Mouse (Mus musculus) lung, postnatal 25 days (tissue): Measurements from ENCODE around the gene Prorsd1.
"Not testable (repeated sequence)": the region's sequence is repeated elsewhere in the genome, so short reads cannot be mapped to it uniquely, and the experiment has no call there.

Source experiments
- DNase-seq: peaks from one replicate; pipeline ENCODE4 v3.0.0; 2022; ENCODE audit warnings: low spot score

Prorsd1 gene

DNA sequence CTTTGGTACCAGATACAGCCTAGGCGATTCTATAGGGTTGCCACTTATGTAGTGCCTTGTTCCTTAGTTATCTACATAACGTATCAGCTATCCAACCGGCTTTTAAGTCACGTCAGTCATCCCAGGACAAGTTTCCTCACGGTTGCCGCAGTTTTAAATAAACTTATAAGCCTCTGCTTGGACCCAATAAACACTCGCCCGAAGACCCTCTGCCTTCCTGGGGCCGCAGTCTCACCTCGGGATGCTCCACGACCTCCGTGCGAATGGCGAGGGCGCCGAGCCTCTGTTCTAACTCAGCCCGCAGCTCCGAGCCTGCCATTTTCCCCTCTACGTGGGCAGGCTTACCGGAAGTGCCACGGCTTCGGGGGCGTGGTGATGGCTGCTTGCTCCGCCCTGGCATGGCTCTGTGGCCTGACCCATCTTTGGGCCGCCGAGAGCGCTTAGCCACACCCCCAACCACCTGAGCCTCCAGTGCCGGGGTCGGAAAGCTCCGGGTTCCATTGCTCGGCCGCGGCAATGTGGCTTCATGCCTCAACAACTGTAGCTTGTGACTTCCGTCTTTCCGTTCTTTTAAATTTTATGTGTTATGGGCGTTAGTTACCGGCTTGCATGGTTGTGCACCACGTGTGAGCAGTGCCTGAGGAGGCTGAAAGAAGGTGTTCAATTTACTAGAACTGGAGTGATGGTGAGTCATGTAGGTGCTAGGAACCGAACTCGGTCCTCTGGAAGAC, at the start of gene Prorsd1:
TSS of gene Prorsd1 (minus strand) at position 352 of the 731 bp plus-strand sequence.
- peak; percentile 94 for DNase-seq

DNA sequence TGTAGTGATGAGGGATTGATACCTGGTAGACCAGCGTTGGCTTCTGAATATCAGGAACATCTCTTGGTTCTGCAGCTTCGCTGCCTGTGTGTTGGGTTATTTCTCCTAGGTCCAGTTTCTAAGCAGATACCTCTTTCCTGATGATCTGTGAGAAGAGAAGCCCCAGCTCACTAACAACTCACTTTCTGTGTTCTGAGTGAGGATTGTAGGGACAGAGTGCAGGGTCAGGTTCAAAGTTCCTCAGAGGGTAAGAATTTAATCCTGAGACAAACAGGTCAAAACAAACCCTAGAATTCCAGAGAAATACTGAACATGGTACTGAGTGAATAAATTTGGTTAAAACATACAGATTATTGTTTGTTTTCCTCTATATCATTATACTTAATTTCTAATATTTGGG, 48.6 kb upstream of the Prorsd1 start:
- no peak for DNase-seq

DNA sequence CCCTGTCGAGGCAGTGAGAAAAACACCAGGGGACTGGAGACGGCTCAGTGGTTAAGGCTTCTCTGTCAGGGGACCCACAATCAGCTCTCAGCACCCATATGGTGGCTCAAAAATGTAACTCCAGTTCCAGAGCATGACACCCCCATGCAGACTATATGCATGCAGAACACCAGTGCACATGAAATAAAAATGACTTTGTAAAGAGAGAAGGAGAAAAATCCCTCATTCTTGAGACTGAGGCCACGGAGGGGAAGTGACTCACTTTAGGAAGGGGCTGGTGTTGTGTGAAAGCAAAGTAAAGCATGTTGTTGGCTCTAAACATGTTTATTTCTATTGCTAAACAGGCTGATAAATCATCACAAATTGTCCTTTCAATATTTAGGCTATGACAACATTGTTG, 46.2 kb upstream of the Prorsd1 start:
- DNase-seq: no peak

DNA sequence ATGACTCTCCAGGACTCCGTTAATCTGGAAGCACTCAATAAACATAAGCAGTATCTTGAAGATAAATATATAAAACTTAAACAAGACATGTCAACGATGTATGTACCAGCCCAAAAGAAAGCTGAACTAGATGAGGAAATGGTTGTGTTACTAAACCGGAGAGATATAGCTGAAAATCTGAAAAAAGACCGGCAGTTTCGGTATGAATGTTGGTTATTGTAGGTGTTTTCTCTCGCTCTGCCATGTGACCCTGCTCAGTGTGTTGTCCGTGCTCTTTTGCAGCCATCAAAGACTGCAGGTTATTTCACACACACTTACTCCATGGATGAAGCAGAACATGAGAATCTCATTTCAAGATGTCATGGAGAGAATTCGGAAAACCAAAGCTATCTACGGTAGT, 45.6 kb upstream of the Prorsd1 start:
- DNase-seq: no peak

DNA sequence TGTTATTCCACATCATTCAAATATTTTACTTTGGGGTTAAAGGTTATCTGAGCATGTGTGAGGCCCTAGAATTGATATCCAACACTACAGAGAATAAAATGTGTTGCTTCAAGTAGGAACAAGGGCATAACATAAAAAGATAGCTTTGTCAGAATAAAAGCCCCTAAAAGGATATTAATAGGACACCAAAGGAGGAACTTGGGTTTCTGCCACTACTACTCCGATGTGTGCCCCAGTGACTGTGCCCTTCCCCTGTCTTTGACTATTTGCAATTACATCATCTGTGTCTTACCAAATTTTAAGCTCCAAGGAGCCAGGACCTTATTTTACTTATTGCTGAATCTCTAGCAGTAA, 34.6 kb upstream of the Prorsd1 start:
- no peak for DNase-seq

DNA sequence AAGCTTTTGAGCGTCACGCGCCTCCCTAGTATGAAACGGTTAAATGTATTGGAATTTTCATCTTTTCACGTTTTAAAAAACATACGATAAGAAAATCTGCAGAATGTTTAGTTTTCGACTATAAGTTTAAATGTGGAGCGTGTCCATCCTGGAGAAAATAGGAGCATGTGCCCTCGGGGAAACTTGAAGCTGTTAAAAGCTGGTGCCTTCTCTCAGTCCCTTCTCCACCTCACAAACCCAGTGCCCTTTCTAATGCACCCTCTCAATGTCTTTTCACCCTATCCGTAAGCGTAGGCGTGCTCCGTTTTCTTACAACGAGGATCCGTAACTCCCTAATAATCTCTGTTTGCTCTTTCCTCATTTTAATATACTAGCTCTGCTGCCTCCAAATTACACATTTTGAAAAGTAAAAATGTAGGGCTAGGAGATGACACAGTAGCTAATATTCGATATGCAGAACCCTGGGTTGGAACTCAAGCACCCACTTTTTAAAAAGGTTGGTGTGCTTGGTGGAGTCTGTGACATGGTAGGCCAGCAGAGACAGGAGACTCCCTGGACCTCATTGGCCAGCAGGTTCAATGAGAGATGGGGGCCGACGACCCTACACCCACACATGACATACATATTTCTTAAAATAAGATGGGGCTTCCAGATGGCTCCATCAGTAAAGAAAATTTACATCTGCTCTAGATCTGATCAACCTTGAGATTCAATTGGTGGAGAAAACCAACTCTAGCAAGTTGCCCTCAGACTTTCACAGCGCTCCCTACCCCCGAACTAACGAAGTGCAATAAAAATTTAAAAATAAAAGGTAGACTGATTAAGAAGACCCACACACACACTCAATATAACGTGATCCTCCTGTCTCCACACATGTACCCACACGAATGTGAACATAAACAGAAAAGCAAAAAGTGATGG, 33.9 kb upstream of the Prorsd1 start:
- DNase-seq: no peak

DNA sequence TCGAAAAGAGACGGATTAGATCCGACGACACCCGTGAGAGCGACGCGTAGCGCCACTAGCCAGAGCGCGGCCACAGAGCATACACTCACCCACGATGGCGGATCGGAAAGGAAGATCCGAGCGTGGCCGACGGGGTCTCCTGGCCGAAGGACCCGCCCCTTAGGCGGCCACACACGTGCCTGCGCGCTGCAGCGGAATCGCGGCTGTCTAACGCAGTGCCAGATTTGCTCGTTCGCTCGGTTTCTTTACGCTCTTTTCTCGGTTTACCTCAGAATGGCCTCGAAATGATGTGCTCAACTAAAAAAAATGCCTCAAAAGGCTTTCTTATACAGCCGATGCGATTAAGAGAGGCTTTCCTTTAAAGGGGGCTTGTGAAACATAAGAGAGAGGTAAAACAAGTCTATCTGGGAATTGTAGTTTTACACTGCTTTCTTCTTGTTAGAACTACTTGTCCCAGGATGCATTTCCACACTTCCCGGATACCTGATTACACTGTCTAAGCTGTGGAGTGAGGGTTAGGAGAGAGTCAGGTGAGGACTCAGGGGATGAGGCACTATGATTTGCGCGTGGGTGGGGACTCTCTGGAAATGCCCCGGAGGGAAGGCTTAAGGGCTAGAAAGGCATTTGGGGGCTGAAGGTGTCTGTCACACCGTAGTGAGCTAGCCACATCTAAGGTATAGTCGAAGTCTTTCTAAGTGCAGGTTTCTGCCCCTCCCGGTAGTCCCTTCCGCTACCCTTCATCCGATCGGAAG, 33.1 kb upstream of the Prorsd1 start, which contains the start of the genes Clhc1 and Rps27a:
TSS of gene Clhc1 (plus strand) at position 199 of the 752 bp plus-strand sequence.
TSS of gene Rps27a (minus strand) at position 358 of the 752 bp plus-strand sequence.
- peak; percentile 93 for DNase-seq

DNA sequence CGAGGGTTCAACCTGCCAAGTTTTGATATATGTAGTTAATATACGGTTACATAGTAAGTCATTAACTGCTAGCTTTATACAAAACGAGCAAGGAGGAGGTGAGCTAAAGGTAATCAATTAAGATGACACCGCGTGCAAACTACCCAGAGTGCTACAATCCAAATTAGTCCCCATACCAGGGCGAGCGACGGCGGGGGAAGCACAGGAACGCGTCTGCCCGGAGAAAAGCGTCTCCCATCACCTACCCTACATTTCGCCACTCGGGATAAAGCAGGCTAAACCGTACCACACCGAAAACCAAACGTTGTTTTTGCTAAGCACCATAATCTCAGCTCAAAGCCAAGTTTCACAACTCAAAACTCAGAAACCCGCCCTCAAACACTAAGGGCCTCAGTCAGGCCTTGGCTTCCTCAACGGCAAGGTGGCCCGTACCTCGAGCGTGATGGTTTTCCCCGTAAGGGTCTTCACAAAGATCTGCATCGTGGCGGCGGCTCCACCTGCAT, 32.5 kb upstream of the Prorsd1 start:
- DNase-seq: no peak

DNA sequence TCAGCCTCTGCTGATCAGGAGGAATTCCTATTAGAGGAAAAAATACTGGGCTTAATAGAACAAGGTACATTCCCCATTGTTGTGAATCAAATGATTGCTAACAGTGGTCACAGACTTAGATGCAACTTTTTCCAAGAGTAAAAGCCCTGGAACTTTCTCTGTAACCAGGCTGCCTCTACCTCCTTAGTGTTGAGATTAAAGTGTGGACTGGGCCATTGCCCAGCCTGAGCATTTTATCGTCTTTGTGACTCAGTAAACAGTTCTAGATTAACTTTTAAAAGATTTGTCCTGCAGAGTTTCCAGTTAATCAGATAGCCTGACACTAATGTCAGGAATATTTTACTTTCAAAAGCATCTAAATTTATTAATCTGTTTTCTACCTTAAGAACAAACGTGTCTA, 31.9 kb upstream of the Prorsd1 start:
- no peak for DNase-seq

DNA sequence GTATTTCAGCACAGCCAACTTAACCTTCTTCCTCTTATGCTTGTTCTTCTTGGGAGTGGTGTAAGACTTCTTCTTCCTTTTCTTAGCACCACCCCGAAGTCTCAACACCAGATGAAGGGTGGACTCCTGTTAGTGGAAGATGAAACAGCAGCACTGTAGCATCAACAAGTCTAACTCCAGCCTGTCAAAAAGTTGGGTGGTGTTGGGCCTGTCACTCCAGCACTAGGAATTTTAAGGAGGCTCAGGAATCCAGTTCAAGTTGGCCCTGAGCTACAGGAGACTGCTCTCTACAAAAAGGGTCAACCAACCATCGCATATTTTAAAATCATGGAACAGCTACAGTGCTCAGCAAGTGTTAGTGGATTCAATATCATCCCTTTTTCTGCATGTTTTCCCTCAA, 31.5 kb upstream of the Prorsd1 start:
- not testable (repeated sequence) for DNase-seq

DNA sequence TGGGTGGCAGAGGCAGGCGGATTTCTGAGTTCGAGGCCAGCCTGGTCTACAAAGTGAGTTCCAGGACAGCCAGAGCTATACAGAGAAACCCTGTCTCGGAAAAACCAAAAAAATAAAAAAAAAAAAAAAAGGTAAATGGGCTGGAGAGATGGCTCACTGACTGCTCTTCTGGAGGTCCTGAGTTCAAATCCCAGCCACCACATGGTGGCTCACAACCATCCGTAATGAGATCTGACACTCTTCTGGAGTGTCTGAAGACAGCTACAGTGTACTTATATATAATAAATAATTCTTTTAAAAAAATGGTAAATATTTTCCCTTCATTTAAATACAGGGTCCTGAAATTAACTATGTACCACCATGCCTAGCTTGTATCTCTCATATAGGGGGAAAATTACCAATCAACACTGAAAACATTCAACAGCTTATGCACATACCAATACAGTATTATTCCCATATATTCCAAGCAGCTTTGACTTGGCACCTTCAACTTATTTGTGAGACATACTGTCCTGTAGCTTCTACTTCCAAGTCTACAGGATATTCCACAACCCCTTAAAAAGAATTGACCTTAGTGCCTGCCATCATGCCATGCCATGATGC, 30.4 kb upstream of the Prorsd1 start:
- not testable (repeated sequence) for DNase-seq

DNA sequence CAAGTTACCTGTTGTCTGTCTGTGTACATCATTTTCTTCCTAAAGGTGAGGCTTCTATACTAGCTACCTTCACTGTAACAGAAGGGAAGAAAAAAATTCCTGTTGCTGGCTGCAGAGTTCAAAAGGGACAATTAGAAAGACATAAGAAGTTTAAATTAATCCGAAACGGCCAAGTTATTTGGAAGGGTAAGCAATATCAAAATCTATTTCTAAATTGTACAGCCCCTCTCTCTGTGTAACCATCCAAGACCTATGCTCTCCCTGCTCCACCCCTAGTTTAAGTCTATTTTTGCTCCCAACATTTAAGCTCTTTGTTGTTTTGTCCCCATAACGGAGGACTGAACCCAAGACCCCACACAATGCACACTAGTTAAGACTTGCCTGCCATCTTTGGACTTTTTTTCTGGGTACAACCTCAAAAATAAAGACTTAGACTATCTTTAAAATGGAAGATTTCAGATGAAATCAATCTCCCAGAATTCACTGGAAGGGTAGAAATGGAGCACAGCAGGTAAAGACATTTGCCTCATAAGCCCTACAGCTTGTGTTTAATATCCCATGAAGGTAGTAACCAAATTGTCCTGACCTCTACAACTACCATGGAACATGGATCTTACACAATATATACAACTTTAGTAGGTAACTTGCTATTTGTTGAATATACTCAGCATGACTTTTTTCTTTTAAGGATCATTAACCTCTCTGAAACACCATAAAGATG, 29.6 kb upstream of the Prorsd1 start:
- no peak for DNase-seq

DNA sequence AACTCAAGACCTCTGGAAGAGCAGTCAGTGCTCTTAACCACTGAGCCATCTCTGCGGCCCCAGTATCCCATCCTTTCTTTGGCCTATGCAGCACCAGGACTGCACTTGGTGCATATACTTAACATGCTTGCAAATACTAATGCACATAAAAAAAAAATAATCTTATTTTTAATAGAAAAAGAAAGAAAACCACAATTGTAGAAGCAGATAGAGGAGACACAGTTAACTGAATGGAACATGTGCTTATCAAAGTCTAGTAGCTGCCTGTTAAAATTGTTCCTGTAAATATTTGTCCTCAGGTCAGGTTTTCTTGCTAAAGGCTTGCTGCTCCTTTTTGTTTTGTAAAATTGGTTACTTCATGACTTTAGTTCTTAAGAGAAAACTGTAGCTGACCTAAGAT, 23.4 kb upstream of the Prorsd1 start:
- DNase-seq: no peak

DNA sequence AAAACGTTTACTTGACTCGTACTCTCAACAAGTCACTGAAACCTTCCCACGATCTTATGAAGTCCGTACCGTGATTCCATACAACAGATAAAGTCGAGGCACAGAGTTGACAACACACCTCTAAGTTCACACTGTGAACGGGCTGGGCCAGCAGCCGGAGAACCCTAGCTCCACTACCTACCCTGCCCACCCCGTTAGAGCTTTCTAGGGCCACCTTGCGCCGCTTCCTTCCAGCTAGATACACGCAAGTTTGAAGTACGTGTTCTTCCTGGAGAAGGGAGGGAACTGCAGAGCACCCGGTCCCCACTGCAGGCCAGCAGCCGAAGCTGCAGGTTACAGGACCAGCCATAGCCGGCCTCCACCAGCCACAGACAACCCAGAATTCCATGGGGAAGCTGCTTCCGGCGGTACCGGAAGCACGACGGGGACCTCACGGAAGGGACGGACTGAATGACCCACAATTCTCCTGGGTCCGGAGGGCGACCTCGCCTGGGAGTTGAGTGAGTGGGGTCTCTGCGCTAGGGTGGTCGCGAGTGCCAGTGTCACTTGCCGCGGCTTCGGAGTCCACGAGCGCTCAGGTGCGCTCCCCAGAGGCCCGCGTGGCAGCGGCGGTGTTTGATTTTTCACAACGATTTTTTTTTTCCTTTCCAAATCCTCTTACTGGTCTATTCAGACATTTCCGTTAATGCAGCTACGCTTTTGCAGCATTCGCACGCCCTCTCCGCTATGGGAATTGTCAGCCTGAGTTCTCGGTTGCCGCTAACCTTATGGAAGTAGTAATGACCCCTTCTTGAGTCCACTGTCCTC, 11.4 kb upstream of the Prorsd1 start, which contains the start of gene Mtif2:
TSS of gene Mtif2 (plus strand) at position 421 of the 807 bp plus-strand sequence.
- DNase-seq: peak; percentile 67

DNA sequence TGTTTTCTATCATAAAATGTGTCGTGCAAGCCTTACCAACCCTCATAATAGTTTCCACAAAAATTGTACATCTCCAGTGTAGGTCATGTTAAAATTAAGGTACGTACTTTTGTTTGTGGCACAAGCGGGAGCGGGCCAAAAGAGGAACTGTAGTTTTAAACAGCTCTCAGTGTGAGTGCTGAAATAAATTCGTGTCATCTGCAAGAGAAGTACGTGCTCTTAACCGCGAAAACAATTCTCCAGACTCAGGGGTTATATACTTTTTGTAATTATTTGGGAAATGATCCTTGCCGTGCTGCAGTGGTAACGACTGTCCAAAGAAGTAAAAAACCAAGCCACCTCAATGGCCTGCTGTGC, 530 bp downstream of the Prorsd1 start:
- no peak for DNase-seq

DNA sequence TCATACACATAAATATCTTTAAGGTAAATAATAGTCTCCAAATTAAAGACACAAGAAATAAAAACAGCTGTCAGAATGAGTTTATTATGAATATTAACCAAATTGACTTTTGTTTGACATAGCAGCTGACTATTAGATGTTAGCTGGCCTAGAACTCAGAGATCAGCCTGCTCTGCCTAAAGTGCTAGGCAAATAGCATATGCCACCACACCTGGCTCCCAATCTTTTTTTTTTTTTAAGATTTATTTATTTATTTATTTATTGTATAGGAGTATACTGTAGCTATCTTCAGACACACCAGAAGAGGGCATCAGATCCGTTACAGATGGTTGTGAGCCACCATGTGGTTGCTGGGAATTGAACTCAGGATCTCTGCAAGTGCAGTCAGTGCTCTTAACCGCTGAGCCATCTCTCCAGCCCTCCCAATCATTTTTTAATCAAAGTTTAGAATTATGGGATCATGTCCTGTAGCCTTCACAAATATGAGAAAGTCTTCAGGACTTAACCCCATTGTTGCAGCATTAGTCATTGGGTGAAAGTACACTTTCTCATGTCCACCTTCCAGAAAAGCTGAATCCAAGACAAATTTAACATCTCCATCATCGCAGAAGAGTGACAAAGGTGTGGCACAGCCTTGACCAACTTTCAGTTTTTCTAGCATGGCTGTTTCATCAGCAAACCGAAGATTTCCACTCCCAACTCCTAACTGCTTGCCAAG, 1.9 kb downstream of the Prorsd1 start:
- DNase-seq: no peak

DNA sequence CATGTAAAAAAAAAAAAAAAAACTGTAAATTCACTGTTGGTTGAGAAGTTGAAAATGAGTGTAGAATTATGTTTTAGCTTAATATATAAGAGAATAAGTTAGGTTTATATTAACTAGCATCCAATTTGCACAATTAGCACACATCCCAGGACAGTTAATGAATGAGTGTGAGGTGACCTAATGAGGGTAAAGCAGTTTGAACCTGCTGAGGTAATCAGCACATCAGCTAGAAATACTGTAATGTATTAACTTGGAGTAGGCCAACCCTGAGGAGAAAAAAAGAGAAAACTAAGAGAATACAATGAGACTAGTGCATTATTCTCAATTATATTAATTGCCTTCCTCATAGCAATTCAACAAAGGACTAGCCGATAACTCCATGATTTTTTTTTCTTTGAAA, 5.4 kb downstream of the Prorsd1 start:
- DNase-seq: no peak

DNA sequence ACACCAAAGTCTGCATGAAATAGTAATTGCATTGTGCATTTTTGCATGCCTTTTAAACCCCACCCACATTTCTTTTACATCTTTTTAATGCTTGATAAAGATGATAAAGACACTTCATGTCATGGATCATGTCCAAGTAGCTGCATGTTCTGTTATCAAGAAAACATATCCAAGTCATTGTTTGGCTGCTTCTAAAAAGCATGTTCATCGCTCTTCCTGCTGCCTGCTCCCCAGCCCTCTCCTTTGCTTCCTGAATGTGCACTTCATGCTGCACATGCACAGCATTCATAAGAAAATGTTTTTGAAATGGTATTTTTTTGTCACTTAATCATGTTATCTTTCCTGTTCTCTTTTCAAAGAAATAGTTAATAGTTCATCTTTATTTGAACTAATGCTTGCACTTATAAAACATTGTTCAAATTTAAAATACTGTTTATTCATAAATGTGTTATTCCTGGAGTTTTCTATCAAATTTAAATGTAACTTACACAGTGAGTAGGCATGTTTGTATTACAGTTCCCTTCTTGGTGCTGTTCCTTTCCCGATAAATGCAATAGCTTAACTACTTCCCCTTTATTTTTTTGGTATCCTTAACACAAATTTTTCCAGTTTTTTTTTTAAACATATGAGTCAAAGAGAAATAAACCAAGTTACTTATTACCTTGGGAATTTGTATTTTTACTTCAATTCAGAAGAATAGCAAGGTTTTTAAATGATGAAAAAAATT, 9.8 kb downstream of the Prorsd1 start:
- no peak for DNase-seq
